Mouse (Mus musculus) cerebellum, adult 2 months (tissue): ENCODE results near the gene Btg3.

Experiments used
- CTCF ChIP-seq: fragments of 200-500 bp; IDR thresholded peaks from 2 replicates; pipeline ENCODE4 v1.5.1; 2011; ENCODE audit warnings: low read depth, mild to moderate bottlenecking, control low read depth, low read length, moderate library complexity, borderline replicate concordance; ENCODE audit not compliant: insufficient read depth
- POLR2A ChIP-seq: fragments of 200-500 bp; IDR thresholded peaks from 2 replicates; pipeline ENCODE4 v1.6.1; 2011; ENCODE audit warnings: low read length, control low read depth, borderline replicate concordance; ENCODE audit not compliant: insufficient read depth

- TF ChIP-seq POLR2A (no peak), CTCF (no peak)
Observed at GRCm38 (mm10) chr16:78319711-78320110, 57.3 kb downstream of the Btg3 start.
